Mouse (Mus musculus) hindbrain, embryonic 11.5 days (tissue): ENCODE data around the gene Bicd2. TPM values are rescaled to one million over a fixed set of nuclear protein-coding genes. Genes with fewer than 3 reads are reported as not detected.

Experiments used
- ATAC-seq: fragments of 200-750 bp; cut with Nextera tagmentation; 2 replicates; pipeline ENCODE4 v1.8.0; 2017; ENCODE audit warnings: mild to moderate bottlenecking, moderate TSS enrichment, moderate library complexity; ENCODE audit not compliant: low FRiP score
- DNase-seq: peaks from one replicate; pipeline ENCODE4 v3.0.0-alpha.2; 2015; ENCODE audit warnings: low spot score
- H3K27ac ChIP-seq: fragments of 300-500 bp; sonication (generic); 2 replicates; pipeline ENCODE4 v1.5.1; 2014; ENCODE audit warnings: mild to moderate bottlenecking, low read depth, low read length
- H3K27me3 ChIP-seq: fragments of 300-500 bp; sonication (generic); 2 replicates; pipeline ENCODE4 v1.6.1; 2014; ENCODE audit warnings: mild to moderate bottlenecking, low read length, moderate library complexity, mixed read lengths; ENCODE audit not compliant: control insufficient read depth, insufficient read depth
- H3K36me3 ChIP-seq: fragments of 300-500 bp; sonication (generic); 2 replicates; pipeline ENCODE4 v1.6.1; 2014; ENCODE audit warnings: mild to moderate bottlenecking, low read length, moderate library complexity, mixed read lengths; ENCODE audit not compliant: control insufficient read depth, insufficient read depth
- H3K4me1 ChIP-seq: fragments of 300-500 bp; sonication (generic); replicated peaks from 2 replicates; pipeline ENCODE4 v1.6.1; 2014; ENCODE audit warnings: low read length, mixed read lengths; ENCODE audit not compliant: control insufficient read depth, insufficient read depth
- H3K4me2 ChIP-seq: fragments of 300-500 bp; sonication (generic); replicated peaks from 2 replicates; pipeline ENCODE4 v1.6.1; 2014; ENCODE audit warnings: mild to moderate bottlenecking, low read depth, low read length
- H3K4me3 ChIP-seq: fragments of 300-500 bp; sonication (generic); 2 replicates; pipeline ENCODE4 v1.5.1; 2014; ENCODE audit warnings: low read depth, low read length
- H3K9ac ChIP-seq: fragments of 300-500 bp; sonication (generic); 2 replicates; pipeline ENCODE4 v1.6.1; 2014; ENCODE audit warnings: low read depth, low read length
- H3K9me3 ChIP-seq: fragments of 300-500 bp; sonication (generic); 2 replicates; pipeline ENCODE4 v1.6.1; 2016; ENCODE audit warnings: low read length; ENCODE audit not compliant: control insufficient read depth
- WGBS: fragments of 180-500 bp; shearing (Covaris S2); extraction: QIAGEN DNeasy Blood & Tissue Kit; methylation state at CpG from one replicate; pipeline ENCODE4 v1.1.7; 2014; 5-methylcytosine and 5-hydroxymethylcytosine counted together
- polyA plus RNA-seq: library from polyadenylated mRNA; unstranded; fragments of >200 nt; fragmentation: Nextera tagmentation; extraction: Ambion mirVana; gene quantifications from 2 replicates; pipeline ENCODE4 v1.2.1, GENCODE M21; 2014

The Bicd2 gene
- polyA plus RNA-seq, 1 experiment from 2014 or later = 26.9 TPM

- no peak for ATAC-seq
- Histone ChIP-seq H3K4me1 (no peaks in the 10 kb centered on the region; the same call in 1 of the 2 replicates), H3K36me3 (no peaks in the 10 kb centered on the region), H3K9me3 (no peaks in the 10 kb centered on the region), H3K9ac (no peak overlapping the region), H3K4me3 (no peak overlapping the region), H3K4me2 (no peak overlapping the region), H3K27ac (no peak overlapping the region), H3K27me3 (no peaks in the 10 kb centered on the region)
- 93% methylated on average over 4 of the region's 4 CpGs for WGBS
- no peak for DNase-seq
Measured at GRCm38 (mm10) chr13:49308206-49308605, 33.2 kb upstream of the Bicd2 start.

- no peak for DNase-seq
- no peak overlapping the region for H3K4me2 ChIP-seq
- ATAC-seq = no peak
- H3K27me3 ChIP-seq = no peaks in the 10 kb centered on the region
- no peaks in the 10 kb centered on the region for H3K36me3 ChIP-seq
- no peak overlapping the region for H3K27ac ChIP-seq
- no peak overlapping the region for H3K9ac ChIP-seq
- no peaks in the 10 kb centered on the region for H3K9me3 ChIP-seq
- H3K4me1 ChIP-seq = no peaks in the 10 kb centered on the region; the same call in 1 of the 2 replicates
- WGBS = 88% methylated on average over 16 of the region's 16 CpGs
- no peak overlapping the region for H3K4me3 ChIP-seq
Measured at GRCm38 (mm10) chr13:49308861-49309403, 32.5 kb upstream of the Bicd2 start.

GRCm38 (mm10) chr13:49309501-49309900 is 31.9 kb upstream of the Bicd2 start:
- 100% methylated on average over 1 of the region's 1 CpGs for WGBS

GRCm38 (mm10) chr13:49311642-49312041 is 29.7 kb upstream of the Bicd2 start:
- Histone ChIP-seq H3K4me2 (no peak overlapping the region), H3K9me3 (no peaks in the 10 kb centered on the region), H3K9ac (no peak overlapping the region), H3K36me3 (no peaks in the 10 kb centered on the region), H3K27ac (no peak overlapping the region), H3K4me3 (no peak overlapping the region), H3K4me1 (no peaks in the 10 kb centered on the region; the same call in 1 of the 2 replicates), H3K27me3 (no peaks in the 10 kb centered on the region)
- WGBS = 88% methylated on average over 7 of the region's 7 CpGs
- DNase-seq (no peak), ATAC-seq (no peak)

More at GRCm38 (mm10) chr13:49309501-49309900, 31.9 kb upstream of the Bicd2 start:
- no peaks in the 10 kb centered on the region for H3K9me3 ChIP-seq
- no peaks in the 10 kb centered on the region; the same call in 1 of the 2 replicates for H3K4me1 ChIP-seq
- DNase-seq (no peak), ATAC-seq (no peak)
- H3K9ac ChIP-seq = no peak overlapping the region
- no peak overlapping the region for H3K4me2 ChIP-seq
- H3K27ac ChIP-seq = no peak overlapping the region
- H3K27me3 ChIP-seq = no peaks in the 10 kb centered on the region
- H3K4me3 ChIP-seq = no peak overlapping the region
- no peaks in the 10 kb centered on the region for H3K36me3 ChIP-seq

GRCm38 (mm10) chr13:49316386-49317162 is 24.8 kb upstream of the Bicd2 start:
- Histone ChIP-seq H3K4me1 (peaks cover 9% of the 10 kb centered on the region), H3K27ac (no peak overlapping the region), H3K4me3 (no peak overlapping the region), H3K27me3 (peaks cover 21% of the 10 kb centered on the region), H3K9ac (no peak overlapping the region), H3K36me3 (no peaks in the 10 kb centered on the region), H3K9me3 (no peaks in the 10 kb centered on the region), H3K4me2 (no peak overlapping the region)
- 45% methylated on average over 9 of the region's 9 CpGs for WGBS
- ATAC-seq (peak; percentile 44), DNase-seq (peak; percentile 27)

GRCm38 (mm10) chr13:49317508-49317907 is 23.9 kb upstream of the Bicd2 start:
- Histone ChIP-seq H3K4me1 (peaks cover 9% of the 10 kb centered on the region), H3K4me3 (no peak overlapping the region), H3K27ac (no peak overlapping the region), H3K4me2 (no peak overlapping the region), H3K36me3 (no peaks in the 10 kb centered on the region), H3K9me3 (no peaks in the 10 kb centered on the region), H3K27me3 (peaks cover 23% of the 10 kb centered on the region), H3K9ac (no peak overlapping the region)
- ATAC-seq = no peak
- no peak for DNase-seq
- WGBS = 70% methylated on average over 6 of the region's 6 CpGs

- H3K27me3 ChIP-seq = peaks cover 23% of the 10 kb centered on the region
- no peak overlapping the region for H3K27ac ChIP-seq
- ATAC-seq (no peak), DNase-seq (no peak)
- no peak overlapping the region for H3K4me3 ChIP-seq
- H3K36me3 ChIP-seq = no peaks in the 10 kb centered on the region
- WGBS = 86% methylated on average over 7 of the region's 7 CpGs
- no peak overlapping the region for H3K4me2 ChIP-seq
- no peak overlapping the region for H3K9ac ChIP-seq
- peaks cover 9% of the 10 kb centered on the region for H3K4me1 ChIP-seq
- no peaks in the 10 kb centered on the region for H3K9me3 ChIP-seq
Measured at GRCm38 (mm10) chr13:49317914-49318313, 23.5 kb upstream of the Bicd2 start.

- DNase-seq (peak; percentile 87), ATAC-seq (peak; percentile 96)
- WGBS = 4% methylated on average over 10 of the region's 10 CpGs
- H3K4me1 ChIP-seq = peaks cover 9% of the 10 kb centered on the region
- no peaks in the 10 kb centered on the region for H3K36me3 ChIP-seq
- peak within 1 kb of the TSS; percentile 31 for H3K9ac ChIP-seq
- no peaks in the 10 kb centered on the region for H3K9me3 ChIP-seq
- H3K4me3 ChIP-seq = peak within 1 kb of the TSS; percentile 15; the same call in 1 of the 2 replicates
- no peak within 1 kb of the TSS for H3K27ac ChIP-seq
- peak within 1 kb of the TSS; percentile 42 for H3K4me2 ChIP-seq
- H3K27me3 ChIP-seq = peaks cover 25% of the 10 kb centered on the region
Measured at GRCm38 (mm10) chr13:49320040-49320439, 21.3 kb upstream of the Bicd2 start, which contains the start of gene Fgd3. Gene Fgd3, minus strand, starts transcription at chr13:49320311.

- H3K9me3 ChIP-seq = no peaks in the 10 kb centered on the region
- no peak overlapping the region for H3K4me3 ChIP-seq
- H3K36me3 ChIP-seq = no peaks in the 10 kb centered on the region
- H3K4me1 ChIP-seq = peaks cover 9% of the 10 kb centered on the region
- H3K27me3 ChIP-seq = peaks cover 25% of the 10 kb centered on the region
- H3K9ac ChIP-seq = no peak overlapping the region
- ATAC-seq (peak; percentile 31), DNase-seq (no peak)
- WGBS = 85% methylated on average over 1 of the region's 1 CpGs
- H3K27ac ChIP-seq = no peak overlapping the region
- peak overlapping the region; percentile 42; the same call in 1 of the 2 replicates for H3K4me2 ChIP-seq
Measured at GRCm38 (mm10) chr13:49320514-49320913, 20.9 kb upstream of the Bicd2 start.
